In genomic region chr3:65124975-65125374, GRCm38 (mm10) we compare ENCODE assay signal across 9 mouse cellular contexts. TPM values are rescaled to one million over a fixed set of nuclear protein-coding genes. Genes with fewer than 3 reads are reported as not detected.
A peak's percentile ranks its signal among the peaks of the same experiment; 100 is the strongest.
DNase-seq lines count a peak whose midpoint lies in the region; ATAC-seq lines count a peak whose summit lies in the region.
"Had no signal": no experiment of that assay in that cellular context is flagged by ENCODE, and none has a peak within 500 bp of the region (broad histone marks: within the 10 kb centered on the region; RNA-seq: fewer than 3 reads in every experiment).

No protein-coding gene starts in this region.

- intact Hi-C loops in left cerebral cortex, postnatal 14 days (cut with DNase I), result no loop called here

- DNase-seq in frontal cortex, postnatal 10 days (ENCODE audit: low spot score in 2 of 2), result no peak
- peak; percentile 43 for DNase-seq in adipocyte (ENCODE audit: low spot score)
- DNase-seq in cerebellum, postnatal 25 days, result peak; percentile 72 to 89
- peak; percentile 75 to 83 for DNase-seq in left cerebral cortex, postnatal 14 days (ENCODE audit: low spot score in 2 of 2)
- no peak for DNase-seq in urinary bladder, postnatal 25 days (ENCODE audit: low spot score)
- no peak for DNase-seq in gastrocnemius, postnatal 25 days
- no peak for DNase-seq in spleen, postnatal 10 days (ENCODE audit: low spot score in 2 of 2)

- peak; percentile 96 for ATAC-seq in frontal cortex, adult (ENCODE audit: low TSS enrichment)
- ATAC-seq: CD4-positive, CD25-positive, alpha-beta regulatory T cell, adult 4 months had no signal

RNA-seq across cellular contexts. Expression of gene Kcnab1, which starts 15.8 kb away (rescaled TPM):
- 10 to 100 TPM; 45.6 to 64.4 TPM for total RNA-seq in left cerebral cortex, postnatal 14 days (2021)
- total RNA-seq in gastrocnemius, postnatal 25 days (2021), result 1 to 10 TPM; 6.9 to 9.5 TPM

Comparison
In these comparisons a context has a peak if more than half of its experiments do, and no peak if none do; other contexts are left out.
1. DNase-seq: peak in adipocyte (single experiment), cerebellum, postnatal 25 days (2 of 2) and left cerebral cortex, postnatal 14 days (2 of 2); none in frontal cortex, postnatal 10 days (0 of 2), urinary bladder, postnatal 25 days (single experiment), gastrocnemius, postnatal 25 days (single experiment) and spleen, postnatal 10 days (0 of 2).
2. RNA of gene Kcnab1, which starts 15.8 kb away (total RNA-seq): 45.6 to 64.4 TPM in left cerebral cortex, postnatal 14 days; 6.9 to 9.5 TPM in gastrocnemius, postnatal 25 days; every median in the first group is over 4 times any median in the second.